ENCODE assay signal across 6 mouse cellular contexts in genomic region chr10:5953787-5954186, GRCm38 (mm10). TPM values are rescaled to one million over a fixed set of nuclear protein-coding genes. Genes with fewer than 3 reads are reported as not detected.
"Had no signal": no experiment of that assay in that cellular context is flagged by ENCODE, and none has a peak within 500 bp of the region (broad histone marks: within the 10 kb centered on the region; RNA-seq: fewer than 3 reads in every experiment).

No protein-coding gene starts in this region.

RNA-seq across cellular contexts. Expression of gene Rgs17, which starts 31.6 kb away (rescaled TPM):
- total RNA-seq: megakaryocyte progenitor cell, adult 5-6 weeks; megakaryocyte, adult 5-6 weeks; megakaryocyte-erythroid progenitor cell, adult 5-6 weeks; monocyte, adult 5-6 weeks had no signal
- polyA plus RNA-seq: liver, adult 2 months; macrophage had no signal
